9 mouse cellular contexts compared by ENCODE assay signal in genomic region chr2:31448756-31449440, GRCm38 (mm10). TPM values are rescaled to one million over a fixed set of nuclear protein-coding genes. Genes with fewer than 3 reads are reported as not detected.
DNase-seq lines count a peak whose midpoint lies in the region; ATAC-seq and TF ChIP-seq lines count a peak whose summit lies in the region.
"Had no signal": no experiment of that assay in that cellular context is flagged by ENCODE, and none has a peak within 500 bp of the region (broad histone marks: within the 10 kb centered on the region; RNA-seq: fewer than 3 reads in every experiment).

No protein-coding gene starts in this region.

- TF ChIP-seq EP300 in CH12.LX (IDR thresholded peaks at IDR 0.05; ENCODE audit: low read length): no peak

- no peak for TF ChIP-seq RAD21 in CH12.LX (IDR thresholded peaks at IDR 0.05; ENCODE audit: low read depth, low read length)

- dilution Hi-C loops in CH12.LX (cut with MboI; ENCODE audit: extremely low pct_ligation_motif_present, extremely low pct_unique_long_range_greater_than_20kb, low sequenced_read_pairs): no loop called here

- peaks cover 49% of the 10 kb centered on the region for H3K4me1 ChIP-seq in heart, embryonic 13.5 days
- H3K4me1 ChIP-seq in CH12.LX (ENCODE audit: control insufficient read depth in 1 of 2, insufficient read depth in 2 of 2): peaks cover 37 to 88% of the 10 kb centered on the region in 2 experiments
- no peaks in the 10 kb centered on the region for H3K4me1 ChIP-seq in forebrain, postnatal 0 days (ENCODE audit: insufficient read depth)
- peaks cover 7% of the 10 kb centered on the region; the same call in 1 of the 2 replicates for H3K4me1 ChIP-seq in midbrain, embryonic 16.5 days (ENCODE audit: control insufficient read depth, insufficient read depth, low read length)

- H3K36me3 ChIP-seq in heart, embryonic 13.5 days: no peaks in the 10 kb centered on the region
- H3K36me3 ChIP-seq in CH12.LX (replicated peaks in 1 of 2; ENCODE audit: control insufficient read depth in 1 of 2, insufficient read depth in 1 of 2, low read length in 1 of 2): peaks cover 12 to 41% of the 10 kb centered on the region in 2 experiments
- no peaks in the 10 kb centered on the region for H3K36me3 ChIP-seq in forebrain, postnatal 0 days (ENCODE audit: insufficient read depth)
- H3K36me3 ChIP-seq in midbrain, embryonic 16.5 days (ENCODE audit: control insufficient read depth, insufficient read depth, low read length): no peaks in the 10 kb centered on the region
- H3K36me3 ChIP-seq: embryonic facial prominence, embryonic 13.5 days had no signal

- 60% methylated on average over 3 of the region's 3 CpGs for WGBS in heart, embryonic 13.5 days
- WGBS in forebrain, postnatal 0 days: 24% methylated on average over 3 of the region's 3 CpGs
- WGBS in midbrain, embryonic 16.5 days: 32% methylated on average over 3 of the region's 3 CpGs

- DNase-seq in heart, adult 18-20 months: no peak
- no peak for DNase-seq in CH12.LX (ENCODE audit: extremely low read depth)
- DNase-seq in forebrain, postnatal 0 days: peak; percentile 12
- DNase-seq in thymus, postnatal 14 days: no peak
- DNase-seq in ovary, adult 18-20 months (ENCODE audit: low spot score): no peak
- no peak for DNase-seq in cerebellum, adult 11-12 months

- in situ Hi-C loops in CH12.LX (cut with MboI; ENCODE audit: low pct_ligation_motif_present, low pct_unique_long_range_greater_than_20kb, low sequenced_read_pairs): no loop called here

- no peaks in the 10 kb centered on the region for H3K79me2 ChIP-seq in CH12.LX (replicated peaks; ENCODE audit: control insufficient read depth, extremely low read depth, insufficient read depth, poor library complexity, severe bottlenecking)

- H3K9me3 ChIP-seq in heart, embryonic 13.5 days: no peaks in the 10 kb centered on the region
- no peaks in the 10 kb centered on the region for H3K9me3 ChIP-seq in CH12.LX (replicated peaks; ENCODE audit: low read length)
- H3K9me3 ChIP-seq in forebrain, postnatal 0 days (ENCODE audit: low read length): no peaks in the 10 kb centered on the region
- no peaks in the 10 kb centered on the region for H3K9me3 ChIP-seq in midbrain, embryonic 16.5 days (replicated peaks; ENCODE audit: control insufficient read depth, low read length, poor library complexity, severe bottlenecking)
- H3K9me3 ChIP-seq: embryonic facial prominence, embryonic 13.5 days had no signal

- no peak for ATAC-seq in heart, embryonic 13.5 days (ENCODE audit: extremely low read depth, insufficient number of reproducible peaks, low FRiP score, low TSS enrichment)
- peak; percentile 49; the same call in 1 of the 2 replicates for ATAC-seq in forebrain, postnatal 0 days
- ATAC-seq in midbrain, embryonic 16.5 days: no peak; the same call in 1 of the 2 replicates

- H3K4me2 ChIP-seq in heart, embryonic 13.5 days: no peak overlapping the region
- H3K4me2 ChIP-seq in CH12.LX (ENCODE audit: insufficient read depth, low read depth, poor library complexity, severe bottlenecking): no peak overlapping the region
- H3K4me2 ChIP-seq in forebrain, postnatal 0 days (ENCODE audit: low read depth): no peak overlapping the region
- H3K4me2 ChIP-seq in midbrain, embryonic 16.5 days (ENCODE audit: low read length): no peak overlapping the region
- H3K4me2 ChIP-seq: embryonic facial prominence, embryonic 13.5 days had no signal

- no peak for TF ChIP-seq CTCF in CH12.LX (conservative IDR thresholded peaks at IDR 0.05 in 1 of 2, IDR thresholded peaks at IDR 0.05 in 1 of 2; ENCODE audit: low read depth in 2 of 2, low read length in 2 of 2)
- TF ChIP-seq CTCF in forebrain, postnatal 0 days (IDR thresholded peaks at IDR 0.05; ENCODE audit: low read depth): no peak

- H3K27me3 ChIP-seq in heart, embryonic 13.5 days (replicated peaks): no peaks in the 10 kb centered on the region
- H3K27me3 ChIP-seq in CH12.LX (replicated peaks): no peaks in the 10 kb centered on the region
- no peaks in the 10 kb centered on the region for H3K27me3 ChIP-seq in forebrain, postnatal 0 days (ENCODE audit: insufficient read depth, low read length)
- no peaks in the 10 kb centered on the region for H3K27me3 ChIP-seq in midbrain, embryonic 16.5 days (ENCODE audit: control insufficient read depth, insufficient read depth, low read depth, low read length)
- H3K27me3 ChIP-seq: embryonic facial prominence, embryonic 13.5 days had no signal

- peak overlapping the region; percentile 33 for H3K9ac ChIP-seq in heart, embryonic 13.5 days
- no peak overlapping the region for H3K9ac ChIP-seq in CH12.LX (ENCODE audit: insufficient read depth, low read depth)
- no peak overlapping the region for H3K9ac ChIP-seq in forebrain, postnatal 0 days
- H3K9ac ChIP-seq in midbrain, embryonic 16.5 days (ENCODE audit: low read depth, low read length): no peak overlapping the region
- H3K9ac ChIP-seq: embryonic facial prominence, embryonic 13.5 days had no signal

- no peak overlapping the region for H3K4me3 ChIP-seq in heart, embryonic 13.5 days
- H3K4me3 ChIP-seq in CH12.LX (replicated peaks in 1 of 3; ENCODE audit: low read depth in 2 of 3, low read length in 2 of 3, poor library complexity in 1 of 3): no peak overlapping the region
- no peak overlapping the region for H3K4me3 ChIP-seq in forebrain, postnatal 0 days (ENCODE audit: low read depth, low read length)
- H3K4me3 ChIP-seq in midbrain, embryonic 16.5 days (ENCODE audit: low read depth, low read length): no peak overlapping the region
- H3K4me3 ChIP-seq: embryonic facial prominence, embryonic 13.5 days had no signal

- H3K27ac ChIP-seq in heart, embryonic 13.5 days (replicated peaks): peak overlapping the region; percentile 75
- H3K27ac ChIP-seq in CH12.LX (ENCODE audit: insufficient read depth, low read depth): no peak overlapping the region
- peak overlapping the region; percentile 50; the same call in 1 of the 2 replicates for H3K27ac ChIP-seq in forebrain, postnatal 0 days (ENCODE audit: low read depth, low read length)
- H3K27ac ChIP-seq in midbrain, embryonic 16.5 days (ENCODE audit: low read length): peak overlapping the region; percentile 2; the same call in 1 of the 2 replicates
- H3K27ac ChIP-seq: embryonic facial prominence, embryonic 13.5 days had no signal

- TF ChIP-seq POLR2A in CH12.LX (IDR thresholded peaks at IDR 0.05; ENCODE audit: low read depth, low read length): no peak

TF ChIP-seq in CH12.LX, 34 proteins besides CTCF, POLR2A, EP300 and RAD21:
- TF ChIP-seq MAFK (IDR thresholded peaks at IDR 0.05; ENCODE audit: insufficient replicate concordance, low read length): no peak
- peak; percentile 14 for TF ChIP-seq POLR2AphosphoS2 (IDR thresholded peaks at IDR 0.05; ENCODE audit: low read depth, low read length)

RNA-seq across cellular contexts. Expression of gene Ass1, which starts 21.1 kb away (rescaled TPM):
- polyA plus RNA-seq in heart, embryonic 13.5 days (2015; fragmentation: Nextera tagmentation; extraction: Ambion mirVana): 10.4 and 12.5 TPM in 2 replicates
- 1 to 10 TPM; 5.2 to 7.6 TPM for total RNA-seq in heart, adult 18-20 months (2021)
- total RNA-seq in CH12.LX (2012; rRNA removed): 45.1 and 64.4 TPM in 2 replicates
- total RNA-seq in CH12.LX (2014; rRNA removed): 87.8 and 97.4 TPM in 2 replicates
- 204 and 211 TPM in 2 replicates for polyA plus RNA-seq in CH12.LX (2012; ENCODE audit: insufficient read length, low read depth)
- 16.2 and 18.0 TPM in 2 replicates for total RNA-seq in forebrain, postnatal 0 days (2014; rRNA removed)
- 11.8 and 17.9 TPM in 2 replicates for polyA plus RNA-seq in forebrain, postnatal 0 days (2015; fragmentation: Nextera tagmentation; extraction: Ambion mirVana)
- 10.3 and 12.0 TPM in 2 replicates for polyA plus RNA-seq in midbrain, embryonic 16.5 days (2015; fragmentation: Nextera tagmentation; extraction: Ambion mirVana)

Comparison
In these comparisons a context has a peak if more than half of its experiments do, and no peak if none do; other contexts are left out.
1. RNA of gene Ass1, which starts 21.1 kb away (polyA plus RNA-seq): 204 to 211 TPM in CH12.LX; 11.8 to 17.9 TPM in forebrain, postnatal 0 days, 10.3 to 12.0 TPM in midbrain, embryonic 16.5 days and 10.4 to 12.5 TPM in heart, embryonic 13.5 days; every median in the first group is over 10 times any median in the second.